Mouse (Mus musculus): ENCODE data around the gene Zfp334. TPM values are rescaled to one million over a fixed set of nuclear protein-coding genes. Genes with fewer than 3 reads are reported as not detected.

The Zfp334 gene
- polyA plus RNA-seq, 1 experiment from 2014 or later: 12.4 TPM

DNA sequence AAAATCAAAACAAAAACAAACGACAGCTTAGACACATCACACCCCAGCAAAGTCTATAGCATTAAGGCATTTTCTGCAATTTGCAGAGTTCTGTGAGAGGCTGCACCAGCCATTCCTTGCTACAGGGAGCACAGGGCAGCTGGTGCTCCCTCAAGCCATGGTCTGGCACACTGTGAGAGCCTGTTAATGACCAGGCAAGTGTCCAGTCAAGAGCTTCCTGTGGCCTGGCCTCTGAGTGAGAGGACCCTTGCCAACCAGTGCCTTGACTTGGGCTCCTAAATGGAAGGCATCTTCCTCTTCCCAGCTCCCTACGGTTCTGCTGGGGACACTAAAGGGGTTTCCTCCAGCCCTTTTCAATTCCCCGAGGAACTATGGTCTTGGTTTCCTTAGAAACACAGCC lies 25.8 kb upstream of the Zfp334 start:
- Histone ChIP-seq H3K9ac (no peak overlapping the region), H3K9me3 (ENCODE audit: control insufficient read depth, low read length) (no peaks in the 10 kb centered on the region), H3K4me1 (replicated peaks; ENCODE audit: control insufficient read depth, insufficient read depth, low read length) (peaks cover 18% of the 10 kb centered on the region; the same call in 1 of the 2 replicates), H3K36me3 (replicated peaks; ENCODE audit: control insufficient read depth, insufficient read depth) (no peaks in the 10 kb centered on the region), H3K27ac (no peak overlapping the region), H3K4me2 (replicated peaks) (no peak overlapping the region), H3K27me3 (ENCODE audit: control insufficient read depth, insufficient read depth, low read length) (no peaks in the 10 kb centered on the region), H3K4me3 (replicated peaks; ENCODE audit: low read length) (no peak overlapping the region)
- ATAC-seq (ENCODE audit: low FRiP score) (no peak), DNase-seq (ENCODE audit: low spot score) (no peak)
- 49% methylated on average over 3 of the region's 3 CpGs for WGBS

DNA sequence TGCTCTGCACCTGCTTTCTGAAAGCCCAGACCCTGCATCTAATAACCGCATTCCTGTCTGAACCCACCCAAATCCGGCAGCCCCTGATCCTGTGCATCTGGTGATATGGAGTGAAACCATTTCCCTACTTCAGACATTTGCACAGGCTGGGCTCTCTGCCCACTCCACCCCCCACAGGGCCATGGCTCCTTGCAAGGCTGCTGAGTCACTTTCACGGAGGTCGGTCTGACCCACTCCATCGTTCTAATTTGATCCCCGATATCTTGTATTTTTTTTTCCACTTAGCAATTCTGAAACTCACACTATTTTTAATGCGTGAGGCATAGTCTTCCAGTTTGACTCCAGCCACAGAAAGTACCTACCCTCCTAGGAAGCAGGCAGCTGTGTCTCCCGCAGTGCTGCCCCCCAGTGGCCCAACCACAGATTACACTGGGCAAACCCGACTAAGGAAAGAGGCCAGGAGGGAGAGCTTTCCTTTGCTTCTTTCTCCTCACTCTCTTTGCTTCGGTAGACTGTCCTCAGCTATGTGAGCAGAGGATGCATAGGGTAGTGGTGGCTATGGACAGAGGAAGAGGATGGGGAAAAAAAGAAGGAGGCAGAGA lies 19.7 kb upstream of the Zfp334 start:
- no peaks in the 10 kb centered on the region for H3K36me3 ChIP-seq (replicated peaks; ENCODE audit: control insufficient read depth, insufficient read depth)
- no peaks in the 10 kb centered on the region for H3K4me1 ChIP-seq (replicated peaks; ENCODE audit: control insufficient read depth, insufficient read depth, low read length)
- H3K9ac ChIP-seq: no peak overlapping the region
- H3K27me3 ChIP-seq (ENCODE audit: control insufficient read depth, insufficient read depth, low read length): no peaks in the 10 kb centered on the region
- WGBS: 52% methylated on average over 10 of the region's 10 CpGs
- H3K4me2 ChIP-seq (replicated peaks): no peak overlapping the region
- H3K9me3 ChIP-seq (ENCODE audit: control insufficient read depth, low read length): no peaks in the 10 kb centered on the region
- no peak overlapping the region for H3K27ac ChIP-seq
- ATAC-seq (ENCODE audit: low FRiP score) (no peak), DNase-seq (ENCODE audit: low spot score) (no peak)
- H3K4me3 ChIP-seq (replicated peaks; ENCODE audit: low read length): no peak overlapping the region

GRCm38 (mm10) chr2:165405351-165405750 lies 17.3 kb upstream of the Zfp334 start:
- no peaks in the 10 kb centered on the region for H3K4me1 ChIP-seq (replicated peaks; ENCODE audit: control insufficient read depth, insufficient read depth, low read length)
- H3K4me2 ChIP-seq (replicated peaks): no peak overlapping the region
- WGBS: 57% methylated on average over 6 of the region's 6 CpGs
- DNase-seq (ENCODE audit: low spot score): no peak
- H3K9me3 ChIP-seq (ENCODE audit: control insufficient read depth, low read length): no peaks in the 10 kb centered on the region
- H3K36me3 ChIP-seq (replicated peaks; ENCODE audit: control insufficient read depth, insufficient read depth): no peaks in the 10 kb centered on the region
- H3K27ac ChIP-seq: no peak overlapping the region
- H3K27me3 ChIP-seq (ENCODE audit: control insufficient read depth, insufficient read depth, low read length): no peaks in the 10 kb centered on the region
- no peak overlapping the region for H3K9ac ChIP-seq
- H3K4me3 ChIP-seq (replicated peaks; ENCODE audit: low read length): no peak overlapping the region
- ATAC-seq (ENCODE audit: low FRiP score): no peak

- ATAC-seq (ENCODE audit: low FRiP score) (no peak), DNase-seq (ENCODE audit: low spot score) (no peak)
- no peak overlapping the region for H3K9ac ChIP-seq
- H3K4me3 ChIP-seq (replicated peaks; ENCODE audit: low read length): no peak overlapping the region
- no peaks in the 10 kb centered on the region for H3K4me1 ChIP-seq (replicated peaks; ENCODE audit: control insufficient read depth, insufficient read depth, low read length)
- 74% methylated on average over 9 of the region's 9 CpGs for WGBS
- no peak overlapping the region for H3K4me2 ChIP-seq (replicated peaks)
- no peak overlapping the region for H3K27ac ChIP-seq
- H3K36me3 ChIP-seq (replicated peaks; ENCODE audit: control insufficient read depth, insufficient read depth): no peaks in the 10 kb centered on the region
- H3K27me3 ChIP-seq (ENCODE audit: control insufficient read depth, insufficient read depth, low read length): no peaks in the 10 kb centered on the region
- H3K9me3 ChIP-seq (ENCODE audit: control insufficient read depth, low read length): no peaks in the 10 kb centered on the region
These were observed 16.9 kb upstream of the Zfp334 start for GRCm38 (mm10) chr2:165404951-165405350.

DNA sequence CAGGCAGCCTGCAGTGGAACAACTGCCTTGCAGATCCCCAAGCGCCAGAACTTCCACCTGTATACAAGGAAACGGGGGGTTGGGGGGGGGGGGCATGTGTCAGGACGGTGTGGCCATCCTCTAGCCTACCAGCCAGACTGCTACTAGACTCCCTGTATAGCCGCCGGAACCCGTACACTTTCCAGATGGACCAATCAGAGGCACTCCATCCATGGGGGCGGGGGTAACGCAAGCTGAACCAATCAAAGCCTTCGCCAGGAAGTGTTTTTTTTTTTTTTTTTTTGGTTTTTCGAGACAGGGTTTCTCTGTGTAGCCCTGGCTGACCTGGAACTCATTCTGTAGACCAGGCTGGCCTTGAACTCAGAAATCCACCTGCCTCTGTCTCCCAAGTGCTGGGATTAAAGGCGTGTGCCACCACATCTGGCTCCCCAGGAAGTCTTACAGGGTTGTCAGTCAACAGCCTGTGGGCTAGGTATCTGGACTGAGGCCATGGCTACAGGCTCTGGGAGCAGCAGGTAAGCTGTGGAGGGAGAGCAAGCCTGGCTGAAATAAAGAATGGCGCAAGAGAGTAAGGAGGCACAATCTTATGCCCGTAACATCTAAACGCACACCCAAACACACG lies 10.2 kb upstream of the Zfp334 start:
- peaks cover 11% of the 10 kb centered on the region; the same call in 1 of the 2 replicates for H3K4me1 ChIP-seq (replicated peaks; ENCODE audit: control insufficient read depth, insufficient read depth, low read length)
- H3K4me3 ChIP-seq (replicated peaks; ENCODE audit: low read length): no peak overlapping the region
- ATAC-seq (ENCODE audit: low FRiP score): peak; percentile 60
- no peak for DNase-seq (ENCODE audit: low spot score)
- peak overlapping the region; percentile 62; the same call in 1 of the 2 replicates for H3K27ac ChIP-seq
- no peak overlapping the region; the same call in 1 of the 2 replicates for H3K9ac ChIP-seq
- no peaks in the 10 kb centered on the region for H3K36me3 ChIP-seq (replicated peaks; ENCODE audit: control insufficient read depth, insufficient read depth)
- WGBS: 64% methylated on average over 15 of the region's 15 CpGs
- no peaks in the 10 kb centered on the region for H3K27me3 ChIP-seq (ENCODE audit: control insufficient read depth, insufficient read depth, low read length)
- H3K9me3 ChIP-seq (ENCODE audit: control insufficient read depth, low read length): no peaks in the 10 kb centered on the region
- no peak overlapping the region for H3K4me2 ChIP-seq (replicated peaks)

- no peaks in the 10 kb centered on the region for H3K9me3 ChIP-seq (ENCODE audit: control insufficient read depth, low read length)
- 59% methylated on average over 23 of the region's 23 CpGs for WGBS
- peak overlapping the region; percentile 20; the same call in 1 of the 2 replicates for H3K9ac ChIP-seq
- H3K27me3 ChIP-seq (ENCODE audit: control insufficient read depth, insufficient read depth, low read length): no peaks in the 10 kb centered on the region
- H3K4me2 ChIP-seq (replicated peaks): no peak overlapping the region
- peak overlapping the region; percentile 62; the same call in 1 of the 2 replicates for H3K27ac ChIP-seq
- no peak overlapping the region for H3K4me3 ChIP-seq (replicated peaks; ENCODE audit: low read length)
- H3K36me3 ChIP-seq (replicated peaks; ENCODE audit: control insufficient read depth, insufficient read depth): no peaks in the 10 kb centered on the region
- H3K4me1 ChIP-seq (replicated peaks; ENCODE audit: control insufficient read depth, insufficient read depth, low read length): peaks cover 11% of the 10 kb centered on the region; the same call in 1 of the 2 replicates
- ATAC-seq (ENCODE audit: low FRiP score) (0 out of 2 replicates have a peak, but pooled peaks have one; percentile 27), DNase-seq (ENCODE audit: low spot score) (no peak)
These were observed 9.6 kb upstream of the Zfp334 start for GRCm38 (mm10) chr2:165397502-165398163.

DNA sequence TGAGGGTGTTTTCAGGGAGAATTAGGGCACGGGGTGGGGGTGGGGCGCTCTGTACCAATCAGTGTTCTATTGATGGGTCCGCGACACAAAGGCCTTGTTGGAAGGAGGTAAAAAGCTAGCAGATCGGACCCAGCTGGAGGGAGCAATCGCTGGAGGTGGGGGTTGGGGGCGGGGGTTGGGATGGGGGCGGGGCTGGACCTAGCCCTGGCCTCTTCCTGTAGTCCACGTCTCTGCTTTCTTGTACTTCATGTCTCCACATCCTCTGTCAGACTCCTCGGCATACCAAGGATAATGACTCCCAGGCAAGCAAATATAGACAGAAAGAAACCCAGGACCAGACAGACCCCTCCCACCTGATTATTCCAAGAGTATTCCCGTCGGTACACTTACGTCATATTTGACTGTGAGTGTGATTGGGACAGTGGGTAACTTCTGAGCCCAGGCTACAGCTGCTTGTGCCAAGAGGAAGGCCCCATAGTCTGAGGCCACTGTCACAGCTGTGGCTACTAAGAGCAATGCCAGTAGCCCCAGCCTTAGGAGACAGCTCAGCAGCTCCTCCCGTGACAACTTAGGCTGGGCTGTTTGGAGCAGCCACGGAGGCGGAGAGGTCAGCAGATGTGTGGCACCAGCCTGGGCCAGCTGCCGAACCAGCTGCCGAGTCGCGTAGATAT lies 8.9 kb upstream of the Zfp334 start:
- 38% methylated on average over 20 of the region's 20 CpGs for WGBS
- DNase-seq (ENCODE audit: low spot score) (no peak), ATAC-seq (ENCODE audit: low FRiP score) (no peak; the same call in 1 of the 2 replicates)
- no peaks in the 10 kb centered on the region for H3K36me3 ChIP-seq (replicated peaks; ENCODE audit: control insufficient read depth, insufficient read depth)
- H3K27me3 ChIP-seq (ENCODE audit: control insufficient read depth, insufficient read depth, low read length): no peaks in the 10 kb centered on the region
- H3K4me1 ChIP-seq (replicated peaks; ENCODE audit: control insufficient read depth, insufficient read depth, low read length): peaks cover 11% of the 10 kb centered on the region; the same call in 1 of the 2 replicates
- H3K9ac ChIP-seq: 0 out of 2 replicates have a peak overlapping the region, but pooled peaks have one; percentile 20
- H3K4me2 ChIP-seq (replicated peaks): no peak overlapping the region
- H3K4me3 ChIP-seq (replicated peaks; ENCODE audit: low read length): no peak overlapping the region
- H3K9me3 ChIP-seq (ENCODE audit: control insufficient read depth, low read length): no peaks in the 10 kb centered on the region
- H3K27ac ChIP-seq: no peak overlapping the region

DNA sequence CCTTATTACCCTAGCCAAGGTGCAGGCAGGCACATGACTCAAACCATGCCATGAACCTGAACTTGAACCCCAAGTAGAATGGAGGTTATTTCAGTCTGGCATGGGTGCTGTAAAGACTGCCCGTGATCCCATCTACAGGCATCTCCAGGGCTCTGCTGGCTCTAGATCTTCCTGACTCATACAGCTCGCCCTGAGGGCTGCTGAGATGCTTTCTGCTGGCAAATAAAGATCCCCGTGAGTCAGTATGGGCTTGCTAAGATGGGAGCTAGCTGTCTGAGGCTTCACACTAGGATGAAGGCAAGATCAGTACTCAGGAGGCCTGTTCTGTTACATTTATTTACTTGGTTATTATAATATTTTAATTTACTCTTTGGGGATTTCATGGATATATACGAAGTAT lies 4.1 kb upstream of the Zfp334 start:
- 81% methylated on average over 4 of the region's 4 CpGs for WGBS
- no peak overlapping the region for H3K4me3 ChIP-seq (replicated peaks; ENCODE audit: low read length)
- no peaks in the 10 kb centered on the region for H3K36me3 ChIP-seq (replicated peaks; ENCODE audit: control insufficient read depth, insufficient read depth)
- DNase-seq (ENCODE audit: low spot score): no peak
- no peak overlapping the region for H3K9ac ChIP-seq
- H3K27me3 ChIP-seq (ENCODE audit: control insufficient read depth, insufficient read depth, low read length): no peaks in the 10 kb centered on the region
- ATAC-seq (ENCODE audit: low FRiP score): no peak
- no peaks in the 10 kb centered on the region for H3K9me3 ChIP-seq (ENCODE audit: control insufficient read depth, low read length)
- no peak overlapping the region for H3K4me2 ChIP-seq (replicated peaks)
- H3K27ac ChIP-seq: no peak overlapping the region
- peaks cover 5% of the 10 kb centered on the region for H3K4me1 ChIP-seq (replicated peaks; ENCODE audit: control insufficient read depth, insufficient read depth, low read length)

GRCm38 (mm10) chr2:165391561-165391960 lies 3.5 kb upstream of the Zfp334 start:
- H3K9me3 ChIP-seq (ENCODE audit: control insufficient read depth, low read length): no peaks in the 10 kb centered on the region
- H3K4me3 ChIP-seq (replicated peaks; ENCODE audit: low read length): no peak overlapping the region
- 16% methylated on average over 8 of the region's 8 CpGs for WGBS
- ATAC-seq (ENCODE audit: low FRiP score) (no peak), DNase-seq (ENCODE audit: low spot score) (peak; percentile 75)
- H3K27me3 ChIP-seq (ENCODE audit: control insufficient read depth, insufficient read depth, low read length): no peaks in the 10 kb centered on the region
- no peak overlapping the region for H3K27ac ChIP-seq
- peaks cover 3% of the 10 kb centered on the region; the same call in 1 of the 2 replicates for H3K36me3 ChIP-seq (replicated peaks; ENCODE audit: control insufficient read depth, insufficient read depth)
- H3K4me1 ChIP-seq (replicated peaks; ENCODE audit: control insufficient read depth, insufficient read depth, low read length): peaks cover 8% of the 10 kb centered on the region
- no peak overlapping the region for H3K4me2 ChIP-seq (replicated peaks)
- H3K9ac ChIP-seq: no peak overlapping the region

Data from hindbrain, embryonic 14.5 days (tissue).